Mouse (Mus musculus) liver, postnatal 0 days (tissue): Measurements from ENCODE around the gene Gm21988. TPM values are rescaled to one million over a fixed set of nuclear protein-coding genes. Genes with fewer than 3 reads are reported as not detected.

Experiments
- ATAC-seq: fragments of 200-750 bp; cut with Nextera tagmentation; 2 replicates; pipeline ENCODE4 v1.8.0; 2017; ENCODE audit warnings: mild to moderate bottlenecking, moderate library complexity
- DNase-seq: peaks from one replicate; pipeline ENCODE4 v3.0.0-alpha.2; 2016
- H3K27ac ChIP-seq: fragments of 300-500 bp; sonication (generic); 2 replicates; pipeline ENCODE4 v1.5.1; 2014; ENCODE audit warnings: antibody characterized with exemption, moderate library complexity, mild to moderate bottlenecking, low read depth
- H3K27me3 ChIP-seq: fragments of 300-500 bp; sonication (generic); 2 replicates; pipeline ENCODE4 v1.6.1; 2014; ENCODE audit warnings: low read length, control low read depth, mixed read lengths; ENCODE audit not compliant: insufficient read depth
- H3K36me3 ChIP-seq: fragments of 300-500 bp; sonication (generic); replicated peaks from 2 replicates; pipeline ENCODE4 v1.6.1; 2014; ENCODE audit warnings: mild to moderate bottlenecking, control low read depth, low read length, moderate library complexity, mixed read lengths; ENCODE audit not compliant: insufficient read depth
- H3K4me1 ChIP-seq: fragments of 300-500 bp; sonication (generic); 2 replicates; pipeline ENCODE4 v1.6.1; 2014; ENCODE audit warnings: antibody characterized with exemption, mild to moderate bottlenecking, control low read depth; ENCODE audit not compliant: insufficient read depth
- H3K4me2 ChIP-seq: fragments of 300-500 bp; sonication (generic); 2 replicates; pipeline ENCODE4 v1.6.1; 2014; ENCODE audit warnings: low read depth, mild to moderate bottlenecking, low read length, moderate library complexity, mixed read lengths
- H3K4me3 ChIP-seq: fragments of 300-500 bp; sonication (generic); 2 replicates; pipeline ENCODE4 v1.5.1; 2014; ENCODE audit warnings: low read depth, low read length
- H3K9ac ChIP-seq: fragments of 300-500 bp; sonication (generic); replicated peaks from 2 replicates; pipeline ENCODE4 v1.6.1; 2014; ENCODE audit warnings: mild to moderate bottlenecking, moderate library complexity
- H3K9me3 ChIP-seq: fragments of 300-500 bp; sonication (generic); 2 replicates; pipeline ENCODE4 v1.6.1; 2016; ENCODE audit warnings: mild to moderate bottlenecking, control low read depth, low read length, mixed read lengths
- CTCF ChIP-seq: sonication (generic); IDR thresholded peaks from 2 replicates; pipeline ENCODE4 v1.5.1; 2016; ENCODE audit warnings: antibody characterized with exemption, low read depth
- EP300 ChIP-seq: IDR thresholded peaks from 2 replicates; pipeline ENCODE4 v1.6.1; 2016; ENCODE audit warnings: antibody characterized with exemption, low read depth, mild to moderate bottlenecking
- WGBS: fragments of 180-500 bp; shearing (Covaris S2); extraction: QIAGEN DNeasy Blood & Tissue Kit; methylation state at CpG from one replicate; pipeline ENCODE4 v1.1.7; 2014; ENCODE audit not compliant: insufficient replicate concordance; 5-methylcytosine and 5-hydroxymethylcytosine counted together
- microRNA counts: library from miRNA; unstranded; fragments of <30 nt; microRNA quantifications from one replicate; lab custom pipeline; 2015
- microRNA-seq: library from miRNA; unstranded; fragments of <30 nt; microRNA quantifications from one replicate; pipeline ENCODE4, GENCODE M21; 2016
- polyA plus RNA-seq: library from polyadenylated mRNA; unstranded; fragments of >200 nt; fragmentation: Nextera tagmentation; extraction: Ambion mirVana; gene quantifications from 2 replicates; pipeline ENCODE4 v1.2.1, GENCODE M21; 2015

Gm21988 gene
- polyA plus RNA-seq, 1 experiment from 2014 or later, result 5.8 TPM

GRCm38 (mm10) chr11:70189319-70190134 lies 50.1 kb downstream of the Gm21988 start:
- TF ChIP-seq EP300 (no peak), CTCF (no peak)
- no peaks in the 10 kb centered on the region for H3K9me3 ChIP-seq
- no peaks in the 10 kb centered on the region for H3K4me1 ChIP-seq
- no peak overlapping the region for H3K9ac ChIP-seq
- no peak for ATAC-seq
- no peak overlapping the region for H3K4me2 ChIP-seq
- no peaks in the 10 kb centered on the region for H3K36me3 ChIP-seq
- H3K27me3 ChIP-seq, result no peaks in the 10 kb centered on the region
- no peak overlapping the region for H3K27ac ChIP-seq
- WGBS, result 89% methylated on average over 28 of the region's 28 CpGs
- H3K4me3 ChIP-seq, result no peak overlapping the region
- DNase-seq, result no peak

MicroRNAs within 50 kb of the gene (microRNA counts, 519-probe panel; counts per million panel counts)
- microRNA mmu-miR-195 (lab: Ali Mortazavi, UCI), result not detected
- not detected for microRNA mmu-miR-497 (lab: Ali Mortazavi, UCI)

Small RNA genes lying within 50 kb of the gene (microRNA-seq; reads per million reads assigned to microRNA genes)
- 412 reads per million, percentile 61 among the genes with 10 or more reads in this experiment for gene Mir195a
- not detected for gene Mir497
- gene Mir497b, result not detected

Other genes starting within 250 kb of the Gm21988 start
- gene Gabarap, start 248.7 kb downstream of the Gm21988 start, polyA plus RNA-seq, result 305 and 324 TPM in 2 replicates
- gene Phf23, start 244.1 kb downstream of the Gm21988 start, polyA plus RNA-seq, result 19.5 and 25.5 TPM in 2 replicates
- gene Dvl2, start 239.2 kb downstream of the Gm21988 start, polyA plus RNA-seq, result 2.7 and 3.4 TPM in 2 replicates
- 345 and 367 TPM in 2 replicates for gene Acadvl, start 224.4 kb downstream of the Gm21988 start, polyA plus RNA-seq
- gene Dlg4, start 222.9 kb downstream of the Gm21988 start, polyA plus RNA-seq, result 0.58 and 0.61 TPM in 2 replicates
- 458 and 462 TPM in 2 replicates for gene Asgr1, start 185.7 kb downstream of the Gm21988 start, polyA plus RNA-seq
- 48.3 and 53.3 TPM in 2 replicates for gene Asgr2, start 147.2 kb downstream of the Gm21988 start, polyA plus RNA-seq
- gene Mgl2, start 109.5 kb downstream of the Gm21988 start, polyA plus RNA-seq, result 1.5 TPM in 2 replicates
- gene Clec10a, start 83.6 kb downstream of the Gm21988 start, polyA plus RNA-seq, result 0.46 and 0.81 TPM in 2 replicates
- gene Slc16a11, start 27.1 kb downstream of the Gm21988 start, polyA plus RNA-seq, result 1.4 and 1.8 TPM in 2 replicates
- gene Slc16a13, start 18.8 kb downstream of the Gm21988 start, polyA plus RNA-seq, result 1.3 and 1.9 TPM in 2 replicates
- 1.4 and 1.8 TPM in 2 replicates for gene Bcl6b, start 10.0 kb downstream of the Gm21988 start, polyA plus RNA-seq
- 48.9 and 55.2 TPM in 2 replicates for gene 0610010K14Rik, start 1.9 kb downstream of the Gm21988 start, polyA plus RNA-seq
- gene Rnasek, start within 50 bp of the Gm21988 start, polyA plus RNA-seq, result 241 TPM in 2 replicates
- gene Alox12, start 15.5 kb upstream of the Gm21988 start, polyA plus RNA-seq, result 17.8 and 20.0 TPM in 2 replicates
- gene Alox12e, start 82.8 kb upstream of the Gm21988 start, polyA plus RNA-seq, result 0.08 TPM in 1 of 2 replicates, not detected in the other
- gene Alox15, start 112.2 kb upstream of the Gm21988 start, polyA plus RNA-seq, result 0.49 and 0.56 TPM in 2 replicates
- 6.1 and 6.4 TPM in 2 replicates for gene Pelp1, start 170.2 kb upstream of the Gm21988 start, polyA plus RNA-seq
- 20.0 and 21.8 TPM in 2 replicates for gene Arrb2, start 192.8 kb upstream of the Gm21988 start, polyA plus RNA-seq
- 14.3 and 15.1 TPM in 2 replicates for gene Med11, start 212.1 kb upstream of the Gm21988 start, polyA plus RNA-seq
- 0.59 and 0.70 TPM in 2 replicates for gene Zmynd15, start 219.6 kb upstream of the Gm21988 start, polyA plus RNA-seq
- 9.2 and 9.4 TPM in 2 replicates for gene Cxcl16, start 220.2 kb upstream of the Gm21988 start, polyA plus RNA-seq